Mouse (Mus musculus) ovary, postnatal 36 days (tissue): ENCODE measurements around the gene Vps51.

Experiments
- DNase-seq: peaks from one replicate; pipeline ENCODE4 v3.0.0; 2022; ENCODE audit warnings: low spot score, mixed read lengths

Vps51 gene

DNA sequence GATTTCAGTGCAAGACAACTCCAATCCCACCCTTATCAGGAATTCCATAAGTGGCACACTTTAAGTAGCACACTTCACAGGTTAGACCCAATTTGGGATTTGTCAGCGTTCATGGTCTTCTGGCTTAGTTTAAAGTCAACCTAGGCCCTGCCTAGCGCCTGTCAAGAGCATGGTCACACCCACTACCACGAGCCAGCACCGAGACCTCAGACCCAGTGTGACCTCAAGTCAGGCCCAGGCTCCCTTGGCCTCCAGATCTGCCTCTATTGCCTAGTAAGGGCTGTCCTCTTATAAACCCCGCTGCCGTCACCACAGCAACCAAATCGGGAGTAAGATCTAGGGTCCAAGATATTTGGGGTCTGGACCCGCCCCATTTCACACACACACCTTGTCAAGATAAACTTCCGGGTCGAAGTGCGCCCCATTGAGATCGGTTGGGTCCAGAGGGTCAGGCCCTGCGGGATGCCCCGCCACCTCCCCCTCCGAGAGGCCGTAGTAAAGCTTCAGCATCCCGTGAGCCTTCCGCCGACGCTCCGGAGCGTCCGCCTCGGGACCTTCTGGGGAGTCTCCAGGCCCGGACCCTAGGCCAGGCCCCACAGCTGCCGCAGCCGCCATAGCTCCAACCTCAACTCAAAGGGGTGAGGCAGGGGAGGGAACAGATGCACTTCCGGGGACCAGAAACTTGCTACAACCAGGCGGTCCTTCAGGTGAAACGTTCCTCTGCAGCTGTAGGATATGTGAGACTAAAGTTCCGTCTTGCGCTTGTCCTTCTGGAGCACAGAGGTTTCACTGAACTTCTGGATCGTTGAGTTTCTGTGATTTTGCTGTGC, at the start of gene Vps51:
Gene Vps51 (minus strand): TSS at position 668 of the 830 bp plus-strand sequence.
- peak; percentile 77 for DNase-seq

DNA sequence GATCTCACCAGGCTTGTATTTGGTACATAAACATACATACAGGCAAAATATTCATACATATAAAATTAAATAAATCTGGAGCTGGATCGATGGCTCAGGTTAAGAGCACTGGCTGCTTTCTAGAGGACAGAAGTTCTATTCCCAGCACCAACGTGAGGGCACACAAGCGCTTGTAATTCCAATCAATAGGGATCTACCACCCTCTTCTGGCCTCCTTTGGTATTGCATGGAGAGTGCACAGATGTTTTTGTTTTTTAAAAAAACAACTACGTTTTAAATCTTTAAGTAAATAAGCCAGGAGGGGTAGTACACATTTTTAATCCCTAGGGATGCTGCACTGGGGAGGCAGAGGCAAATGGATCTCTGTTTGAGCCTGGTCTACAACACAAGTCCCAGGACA, 49.3 kb upstream of the Vps51 start:
- no peak for DNase-seq

DNA sequence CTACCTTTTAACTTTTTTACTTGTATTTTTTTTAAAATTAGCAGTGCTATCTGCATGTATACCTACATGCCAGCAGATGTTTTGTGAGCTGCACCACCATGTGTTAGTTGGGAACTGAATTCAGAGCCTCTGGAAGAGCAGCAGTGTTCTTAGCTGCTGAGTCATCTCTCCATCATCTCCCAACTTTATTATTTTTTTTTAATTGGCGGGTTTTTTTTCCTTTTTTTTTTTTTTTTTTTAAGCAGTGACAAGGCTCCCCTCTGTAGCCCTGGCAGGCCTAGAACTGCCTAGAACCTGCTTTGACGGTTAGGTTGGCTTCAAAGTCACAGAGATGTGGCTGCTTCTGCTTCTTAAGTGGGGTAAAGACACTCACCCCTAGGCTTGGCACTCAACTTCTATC, 47.9 kb upstream of the Vps51 start:
- DNase-seq, result no peak

DNA sequence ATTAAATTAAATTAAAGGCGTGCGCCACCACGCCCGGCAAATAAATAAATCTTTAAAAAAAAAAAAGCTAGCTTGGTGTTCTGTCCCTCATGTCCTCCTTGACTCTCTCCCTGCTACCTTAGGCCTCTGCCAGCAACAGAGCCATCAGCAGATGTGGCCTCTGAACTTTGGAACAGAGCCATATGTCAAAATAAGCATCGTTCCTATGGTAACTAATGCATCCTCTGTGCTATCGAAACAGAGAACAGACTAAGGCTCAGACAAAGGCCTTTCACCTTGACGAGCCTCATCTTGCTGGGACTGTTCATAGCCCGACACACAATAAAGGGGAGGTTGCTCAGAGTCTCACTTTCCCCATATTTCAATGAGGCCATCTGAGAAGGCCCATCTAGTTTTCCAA, 46.3 kb upstream of the Vps51 start:
- DNase-seq, result no peak

DNA sequence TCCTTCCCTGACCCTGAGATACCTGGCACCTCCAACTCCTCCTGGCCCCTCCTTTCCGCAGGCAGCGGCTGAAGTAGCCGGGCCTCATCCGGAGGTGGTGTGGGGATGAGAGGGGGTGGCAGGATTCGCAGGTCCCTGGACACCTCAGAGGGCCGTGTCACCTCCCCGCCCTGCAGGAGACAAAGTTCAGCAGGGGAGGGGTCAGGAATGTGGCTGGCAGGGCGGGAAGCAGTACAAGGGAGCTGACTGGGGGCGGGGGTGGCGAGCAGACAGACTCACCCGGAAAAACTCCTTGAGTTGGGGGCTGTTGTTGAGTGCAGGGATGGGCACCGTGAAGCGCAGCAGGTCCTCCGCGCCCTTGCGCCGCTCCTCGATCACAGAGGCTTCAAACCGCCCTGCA, 44.7 kb upstream of the Vps51 start:
- DNase-seq, result no peak

DNA sequence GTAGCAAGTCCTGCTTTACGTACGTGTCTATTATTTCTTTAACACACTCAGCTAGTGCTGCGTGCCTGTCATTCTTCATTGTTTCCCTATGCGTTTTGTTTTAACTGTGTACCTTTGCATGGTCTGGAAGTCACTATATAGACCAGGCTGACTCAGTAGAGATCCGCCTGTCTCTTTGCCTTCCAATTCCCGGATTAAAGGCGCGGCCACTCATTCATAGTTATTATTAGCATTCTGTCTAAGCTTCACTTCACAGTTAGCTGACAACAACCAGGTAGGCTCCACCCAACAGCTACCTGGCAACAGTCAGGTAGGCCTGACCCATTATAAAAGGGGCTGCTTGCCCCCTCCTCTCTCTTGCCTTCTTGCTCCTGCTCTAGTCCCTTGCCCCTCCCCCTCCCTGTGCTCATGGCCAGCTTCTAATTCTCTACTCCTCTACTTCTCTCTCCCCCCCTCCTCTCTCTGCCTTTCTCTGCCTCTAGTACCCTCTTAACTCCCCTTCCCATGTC, 41.7 kb upstream of the Vps51 start:
- DNase-seq, result no peak

DNA sequence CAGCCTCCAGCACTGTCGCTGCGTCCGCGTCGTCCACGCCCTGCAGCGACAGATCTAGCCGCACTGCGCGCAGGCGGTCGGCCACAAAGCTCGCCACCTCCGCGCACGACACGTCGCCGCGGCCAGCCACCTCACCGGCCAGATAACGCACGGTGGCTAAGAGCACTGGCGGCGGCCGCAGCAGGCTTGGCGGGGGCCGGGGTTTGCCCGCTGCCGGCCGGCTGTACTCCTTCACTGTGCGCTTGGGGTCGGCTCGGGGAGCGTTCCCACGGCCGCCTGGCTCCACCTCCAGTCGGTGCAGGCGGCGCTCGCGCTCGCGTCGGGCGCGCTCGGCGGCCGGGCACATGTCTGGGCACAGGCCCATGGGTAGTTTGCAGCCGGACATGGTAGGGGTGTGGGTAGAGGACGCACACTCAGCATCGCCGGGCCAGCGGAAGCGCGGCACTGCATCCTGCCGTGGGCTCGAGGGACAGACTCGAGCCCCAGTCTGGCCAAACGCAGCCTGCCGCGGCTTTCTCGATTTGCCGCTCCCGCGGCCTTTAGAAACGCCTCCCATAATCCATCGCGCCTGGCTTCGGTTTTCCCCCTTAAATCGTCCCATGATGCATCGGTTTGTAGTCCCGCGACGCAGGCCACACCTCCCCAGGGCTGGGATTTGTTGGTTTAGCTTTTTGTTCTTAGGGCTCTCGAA, 41.1 kb upstream of the Vps51 start, which contains the start of gene Sac3d1:
Gene Sac3d1 (minus strand): TSS at position 665 of the 691 bp plus-strand sequence.
- DNase-seq, result peak; percentile 85

DNA sequence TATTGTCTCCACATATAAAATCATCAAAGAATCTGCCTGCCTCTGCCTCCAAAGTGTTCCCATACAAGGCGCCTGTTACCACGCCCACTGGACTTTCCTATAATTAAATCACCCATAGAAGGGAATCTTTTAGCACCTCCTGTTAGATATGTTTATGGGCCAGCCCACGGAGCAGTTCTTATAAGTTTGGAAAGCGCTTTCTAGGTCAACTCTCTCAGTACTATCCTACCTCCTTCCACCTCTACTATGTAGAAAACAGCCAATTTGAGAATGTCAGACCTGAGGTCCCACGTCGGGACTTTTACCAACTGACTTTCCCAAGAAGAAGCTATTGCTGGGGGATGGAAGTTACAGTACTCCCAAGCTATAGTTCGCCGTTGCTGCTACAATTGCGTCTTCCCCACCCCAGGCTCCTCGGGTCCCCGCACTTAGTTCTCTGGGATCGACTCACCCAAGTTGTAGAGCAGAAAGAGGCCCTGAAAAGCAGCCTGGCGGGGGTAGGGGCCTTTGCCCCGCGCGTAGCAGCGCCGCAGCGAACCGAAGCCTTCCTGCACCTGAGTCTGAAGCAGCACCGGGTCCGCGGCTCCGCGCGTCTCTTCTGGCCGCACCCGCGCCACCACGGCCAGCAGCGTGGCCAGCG, 40.4 kb upstream of the Vps51 start:
- DNase-seq, result no peak

DNA sequence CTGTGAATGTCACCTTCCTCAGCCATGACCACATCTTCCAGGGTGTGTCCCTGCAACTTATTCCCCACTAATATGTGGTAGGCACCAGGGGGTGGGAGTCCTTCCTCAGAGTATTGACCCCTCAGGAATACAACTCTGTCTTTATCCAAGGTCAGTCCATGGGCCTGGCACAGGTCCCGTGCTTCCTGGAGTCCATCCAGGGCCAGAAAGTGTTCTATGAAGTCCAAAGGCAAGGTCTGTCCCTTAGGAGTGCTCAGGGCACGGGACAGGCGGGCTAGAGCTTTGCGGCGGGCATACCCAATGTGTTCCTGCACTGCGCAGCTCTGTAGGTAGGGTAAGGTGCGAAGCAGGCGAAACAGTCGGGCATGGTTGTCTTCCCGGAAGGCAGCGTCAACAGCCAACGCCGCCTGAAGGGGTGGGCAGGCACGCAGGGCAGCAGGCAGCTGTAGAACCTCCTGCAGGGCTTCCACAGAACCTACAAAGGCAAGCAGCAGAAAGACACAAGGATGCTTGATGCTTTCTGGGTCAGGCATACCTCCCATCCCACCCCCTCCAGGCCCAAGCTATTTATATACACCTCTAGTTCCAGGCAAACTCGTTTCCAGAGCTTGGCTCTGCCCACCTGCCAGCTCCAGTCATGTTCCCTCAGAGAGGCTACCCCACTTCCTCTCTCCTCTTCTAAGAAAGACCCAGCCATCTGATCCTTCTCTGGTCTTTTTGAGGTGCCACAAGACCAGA, 39.3 kb upstream of the Vps51 start:
- DNase-seq, result no peak

DNA sequence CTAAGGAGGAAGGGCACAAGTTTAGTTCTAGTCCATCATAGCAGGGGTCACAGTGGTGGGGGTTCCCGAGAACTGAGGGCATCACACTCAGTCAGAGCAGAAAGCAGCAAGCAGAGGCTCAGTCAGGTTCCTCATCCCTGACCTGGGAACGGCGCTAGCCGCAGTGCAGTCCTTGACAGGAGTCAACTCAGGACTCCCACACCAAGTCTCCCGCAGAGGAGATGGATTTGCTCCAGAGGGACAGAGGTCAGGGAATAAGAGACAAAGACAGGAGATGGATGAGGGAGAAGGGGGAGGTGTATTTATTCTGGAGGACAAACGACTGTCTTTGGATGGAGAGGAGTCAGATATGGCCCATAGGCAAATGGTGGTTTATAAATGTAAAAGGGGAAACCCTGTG, 36.1 kb upstream of the Vps51 start:
- DNase-seq, result no peak

DNA sequence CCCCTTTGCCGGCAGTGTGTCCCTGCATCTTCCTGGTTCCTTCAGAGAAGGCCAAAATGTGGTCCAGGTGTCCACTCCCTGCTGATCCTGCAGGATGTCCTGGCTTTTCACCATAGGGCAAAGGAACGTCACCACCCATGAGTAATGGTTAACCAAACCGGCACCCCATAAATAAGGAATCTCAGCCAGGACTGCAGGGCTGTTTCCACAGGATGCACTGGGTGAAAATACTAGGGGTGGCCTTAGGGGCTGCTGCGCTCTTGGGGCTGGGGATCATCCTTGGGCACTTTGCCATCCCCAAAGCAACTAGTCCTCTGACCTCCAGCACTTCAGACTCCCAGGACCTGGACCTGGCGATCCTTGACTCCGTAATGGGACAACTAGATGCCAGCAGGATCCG, 28.6 kb upstream of the Vps51 start, which contains the start of gene Naaladl1:
Gene Naaladl1 (plus strand): TSS at position 197 of the 400 bp plus-strand sequence.
- no peak for DNase-seq

DNA sequence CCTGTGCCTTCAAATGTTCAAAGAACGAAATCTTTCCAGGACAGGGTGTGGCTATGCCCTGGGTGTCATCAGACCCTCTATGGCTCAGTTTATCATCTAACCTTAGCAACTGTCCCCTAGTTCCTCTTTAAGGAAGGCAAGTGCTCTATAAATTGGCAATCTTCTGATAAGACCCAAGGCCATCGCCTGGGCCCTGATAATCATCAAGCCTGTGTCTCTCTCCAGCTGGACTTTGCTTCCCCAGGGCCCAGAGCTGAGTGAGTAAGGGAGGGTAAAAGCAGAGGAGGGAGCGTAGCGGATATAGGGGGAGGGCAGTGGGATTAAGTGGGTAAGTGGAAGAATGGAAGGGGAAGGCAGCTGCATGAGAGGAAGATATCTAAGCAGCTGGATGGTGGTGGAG, 27.4 kb upstream of the Vps51 start:
- no peak for DNase-seq

DNA sequence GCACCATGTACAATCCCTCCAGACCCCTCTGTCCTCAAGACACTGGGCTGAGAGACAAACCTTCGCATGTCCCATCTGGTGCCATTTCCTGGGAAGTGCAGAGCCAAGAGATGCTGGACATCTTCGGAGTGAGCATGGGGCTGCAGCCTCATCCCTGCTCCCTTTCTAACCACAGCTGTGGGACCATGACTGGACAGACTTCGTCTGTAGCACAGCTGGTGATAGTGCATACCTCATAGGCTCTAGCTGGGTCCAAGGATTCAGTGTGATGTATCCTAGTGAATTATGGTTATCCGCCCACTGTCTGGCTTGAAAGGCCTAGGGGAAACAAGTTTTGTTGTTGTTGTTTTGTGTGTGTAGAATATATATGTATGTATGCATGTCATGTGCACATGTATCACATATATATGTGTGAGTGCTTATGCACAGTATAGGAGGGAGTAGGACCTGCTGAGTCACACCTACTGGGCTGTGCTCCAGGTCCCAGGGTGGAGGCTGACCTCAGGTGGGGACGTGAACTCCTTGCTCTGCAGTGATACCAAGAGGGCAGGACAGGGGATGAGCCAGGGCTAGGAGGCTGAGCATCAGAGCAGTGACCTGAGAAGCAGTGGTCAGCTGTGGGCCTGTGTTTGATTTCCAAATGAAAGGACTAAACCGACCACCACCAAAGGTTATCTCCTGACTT, 25.3 kb upstream of the Vps51 start:
- no peak for DNase-seq

DNA sequence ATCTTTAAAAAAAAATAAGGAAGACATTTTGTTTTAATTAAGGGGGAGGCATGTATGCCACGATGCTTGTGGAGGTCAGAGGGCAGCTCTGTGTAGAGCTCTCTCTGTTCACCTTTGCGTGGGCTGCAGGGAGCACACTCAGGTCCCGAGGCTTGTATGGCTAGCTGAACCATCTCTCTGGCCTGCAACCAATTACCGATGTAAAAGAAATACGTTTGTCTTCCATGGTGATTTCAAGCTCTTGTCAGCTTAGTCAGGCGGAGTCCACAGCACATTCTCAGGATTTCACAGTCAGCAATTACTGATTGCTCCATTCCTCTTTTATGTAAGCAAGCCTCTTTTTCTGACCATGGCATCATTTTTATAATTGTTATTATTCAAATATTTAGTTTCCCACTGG, 24.2 kb upstream of the Vps51 start:
- DNase-seq, result no peak

DNA sequence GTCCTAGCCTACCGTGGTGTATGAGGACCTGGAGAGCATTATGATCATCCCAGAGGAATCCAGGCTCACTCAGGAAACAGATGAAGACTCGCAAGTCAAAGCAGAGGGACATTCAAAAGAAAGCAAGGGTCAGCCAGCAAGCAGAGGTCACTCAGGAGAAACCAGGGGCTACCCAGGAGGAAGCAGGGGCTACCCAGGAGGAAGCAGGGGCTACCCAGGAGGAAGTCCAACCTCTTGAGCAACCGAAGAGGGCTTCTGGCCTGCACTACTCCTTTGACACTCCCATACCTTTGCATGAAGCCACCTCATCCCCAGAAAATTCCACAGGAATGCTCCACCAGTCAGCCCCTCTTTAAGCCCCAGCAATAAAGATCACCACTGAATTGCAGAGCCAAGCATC, 20.8 kb upstream of the Vps51 start:
- DNase-seq, result no peak

DNA sequence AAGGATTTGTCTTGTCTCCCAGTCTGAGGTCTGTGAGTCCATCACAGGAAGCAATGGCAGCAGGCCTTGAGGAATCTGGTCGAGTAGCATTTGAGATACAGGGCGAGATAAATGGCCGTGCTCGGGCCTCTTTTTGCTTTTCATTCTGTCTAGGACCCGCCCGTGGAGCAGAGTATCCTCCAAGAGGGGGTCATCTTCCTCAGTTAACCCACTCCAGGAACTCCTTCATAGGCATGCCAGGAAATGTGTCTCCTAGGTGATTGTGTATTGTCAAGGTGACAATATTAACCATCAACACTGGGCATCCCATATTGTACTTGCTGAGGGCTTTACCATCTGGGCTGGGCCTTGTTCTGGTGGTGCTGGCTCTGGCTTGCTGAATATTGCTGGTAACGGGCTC, 17.1 kb upstream of the Vps51 start, which contains the start of gene AC131692.1:
Gene AC131692.1 (plus strand): TSS at position 301 of the 400 bp plus-strand sequence.
- DNase-seq, result no peak

DNA sequence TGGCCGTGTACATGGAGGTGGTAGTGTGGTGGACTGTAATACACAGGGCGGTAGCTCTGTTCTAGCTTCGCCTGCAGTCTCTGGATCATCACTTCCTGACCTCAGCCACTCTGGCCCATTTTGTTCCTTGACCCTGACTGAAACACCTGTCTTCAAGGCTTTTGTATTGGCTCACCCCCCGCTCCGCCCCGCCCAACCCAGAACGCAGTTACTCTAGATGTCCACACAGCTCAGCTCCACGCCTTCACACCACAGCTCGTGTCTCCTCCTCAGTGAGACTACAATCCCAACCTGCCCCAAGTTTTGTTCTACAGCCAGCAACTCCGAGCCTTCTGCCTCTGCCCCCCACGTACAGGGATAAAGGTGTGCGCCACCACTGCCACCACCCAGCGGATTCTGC, 11.8 kb upstream of the Vps51 start:
- DNase-seq, result no peak

DNA sequence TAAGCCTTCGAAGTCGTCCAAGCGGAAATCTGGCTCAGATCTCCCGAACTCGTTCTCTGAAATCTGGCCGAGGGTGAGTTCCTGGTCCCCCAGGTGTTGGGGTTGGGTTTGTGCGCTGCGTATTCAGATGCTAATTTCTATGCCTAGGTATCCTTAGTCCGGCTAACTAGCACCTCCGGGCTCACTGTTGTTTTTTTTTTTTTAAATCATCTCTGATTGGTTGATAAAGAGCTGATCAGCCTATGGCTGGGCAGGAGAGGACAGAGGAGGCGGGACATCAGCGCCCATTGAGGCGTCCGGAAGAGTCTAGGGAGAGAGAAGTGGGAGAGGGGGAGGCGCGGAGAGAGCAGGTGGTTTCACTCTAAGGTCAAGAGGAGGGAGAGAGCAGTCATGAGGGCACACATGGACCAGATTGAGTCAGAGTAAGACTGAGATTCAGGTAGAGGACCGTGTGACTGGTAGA, 8.4 kb upstream of the Vps51 start:
- peak; percentile 52 for DNase-seq

DNA sequence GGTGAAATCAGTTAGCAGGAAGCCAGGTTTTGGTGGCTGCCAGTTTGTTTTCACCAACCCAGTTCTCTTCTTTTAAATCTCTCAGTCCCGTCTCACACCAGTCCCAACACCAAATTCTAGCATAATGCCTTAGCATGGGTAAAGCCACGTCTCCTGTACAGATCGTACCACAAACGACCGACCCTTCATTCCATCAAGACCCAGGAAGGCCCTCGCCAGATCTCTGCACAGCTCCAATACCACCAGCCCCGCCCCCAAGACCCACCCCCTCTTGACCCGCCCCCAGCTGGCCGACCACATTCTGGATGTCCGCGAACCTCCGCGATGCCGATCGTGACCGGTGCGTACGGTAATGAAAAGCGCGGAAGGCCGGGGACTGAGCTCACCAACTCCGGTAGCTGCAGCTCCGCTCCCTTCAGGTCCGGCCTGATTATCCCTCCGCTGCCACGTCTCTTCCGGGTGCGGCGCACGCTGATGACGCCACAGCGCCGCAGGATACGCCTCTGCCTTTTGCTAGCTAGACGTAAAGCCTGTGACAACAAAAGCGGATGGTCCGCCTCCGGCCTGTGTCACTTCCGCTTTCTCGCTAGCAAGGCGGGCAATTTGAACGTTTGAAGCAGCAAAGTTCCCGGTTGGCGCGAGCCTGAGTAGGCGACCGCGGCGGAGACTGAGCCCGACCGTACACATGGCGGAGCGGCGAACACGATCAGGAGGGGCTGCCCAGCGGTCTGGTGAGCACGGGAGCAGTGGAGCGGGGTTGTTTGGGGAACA, 7.6 kb upstream of the Vps51 start, which contains the start of the genes Zfpl1 and Cdca5:
Gene Zfpl1 (minus strand): TSS at position 479 of the 771 bp plus-strand sequence.
Gene Cdca5 (plus strand): TSS at position 506 of the 771 bp plus-strand sequence.
- DNase-seq, result peak; percentile 94

DNA sequence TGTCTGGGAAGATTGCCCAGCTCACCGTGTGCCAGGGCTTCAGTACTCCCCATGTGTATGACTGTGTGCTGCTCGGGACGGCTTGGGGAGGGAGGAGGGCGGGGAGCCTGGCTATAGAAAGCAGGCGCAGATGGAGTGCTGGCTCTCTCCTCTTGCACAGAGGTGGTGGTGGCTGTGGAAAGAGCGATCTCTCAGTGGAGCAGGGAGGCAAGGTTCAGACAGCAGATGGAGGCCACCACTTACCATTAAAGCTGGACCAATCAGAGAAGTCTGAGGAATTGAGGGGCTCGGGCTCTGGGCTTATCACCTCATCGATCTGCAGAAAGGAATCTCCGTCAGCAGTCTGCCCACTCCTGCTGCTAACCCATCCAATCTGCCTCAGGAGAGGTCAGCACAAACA, 5.1 kb upstream of the Vps51 start, which contains the start of gene Gm28374:
Gene Gm28374 (minus strand): TSS at position 101 of the 400 bp plus-strand sequence.
- DNase-seq, result no peak
